Mouse (Mus musculus): ENCODE measurements around the gene Trim75. TPM values are rescaled to one million over a fixed set of nuclear protein-coding genes. Genes with fewer than 3 reads are reported as not detected.
"Not testable (repeated sequence)": the region's sequence is repeated elsewhere in the genome, so short reads cannot be mapped to it uniquely, and the experiment has no call there.

Trim75 gene
- total RNA-seq (2021), result not detected
- long read RNA-seq, experiment 1, result 0 reads
- long read RNA-seq, experiment 2, result 0 reads

GRCm38 (mm10) chr8:64987731-64988130 lies at the start of gene Trim75:
Gene Trim75, minus strand, starts transcription at chr8:64987831.
- DNase-seq (ENCODE audit: low spot score), result no peak

GRCm38 (mm10) chr8:65037117-65037533 lies 49.5 kb upstream of the Trim75 start, which contains the start of gene Apela:
Gene Apela, minus strand, starts transcription at chr8:65037336.
- no peak for DNase-seq (ENCODE audit: low spot score)

- no peak for DNase-seq (ENCODE audit: low spot score)
Measured at GRCm38 (mm10) chr8:65034136-65034535, 46.5 kb upstream of the Trim75 start.

GRCm38 (mm10) chr8:65033056-65033455 lies 45.4 kb upstream of the Trim75 start:
- DNase-seq (ENCODE audit: low spot score), result no peak

GRCm38 (mm10) chr8:65032107-65032506 lies 44.5 kb upstream of the Trim75 start:
- no peak for DNase-seq (ENCODE audit: low spot score)

GRCm38 (mm10) chr8:65030735-65031485 lies 43.3 kb upstream of the Trim75 start:
- no peak for DNase-seq (ENCODE audit: low spot score)

- DNase-seq (ENCODE audit: low spot score), result no peak
Measured at GRCm38 (mm10) chr8:65029776-65030175, 42.1 kb upstream of the Trim75 start.

GRCm38 (mm10) chr8:65028959-65029686 lies 41.5 kb upstream of the Trim75 start:
- no peak for DNase-seq (ENCODE audit: low spot score)

GRCm38 (mm10) chr8:65022485-65022884 lies 34.9 kb upstream of the Trim75 start:
- peak; percentile 29 for DNase-seq (ENCODE audit: low spot score)

- DNase-seq (ENCODE audit: low spot score), result no peak
Measured at GRCm38 (mm10) chr8:65018423-65018822, 30.8 kb upstream of the Trim75 start, which contains the start of the genes Trim61 and Trim60. Gene Trim61, minus strand, starts transcription at chr8:65018523. Gene Trim60, minus strand, starts transcription at chr8:65018584.

- not testable (repeated sequence) for DNase-seq (ENCODE audit: low spot score)
Measured at GRCm38 (mm10) chr8:65007616-65008015, 20.0 kb upstream of the Trim75 start.

GRCm38 (mm10) chr8:64998806-64999365 lies 11.3 kb upstream of the Trim75 start:
- no peak for DNase-seq (ENCODE audit: low spot score)

GRCm38 (mm10) chr8:64983150-64983897 lies 4.3 kb downstream of the Trim75 start:
- no peak for DNase-seq (ENCODE audit: low spot score)

GRCm38 (mm10) chr8:64962836-64963235 lies 24.8 kb downstream of the Trim75 start:
- no peak for DNase-seq (ENCODE audit: low spot score)

GRCm38 (mm10) chr8:64959025-64959424 lies 28.6 kb downstream of the Trim75 start:
- DNase-seq (ENCODE audit: low spot score), result no peak

- DNase-seq (ENCODE audit: low spot score), result no peak
Measured at GRCm38 (mm10) chr8:64952101-64952500, 35.5 kb downstream of the Trim75 start.

GRCm38 (mm10) chr8:64948371-64948770 lies 39.3 kb downstream of the Trim75 start:
- no peak for DNase-seq (ENCODE audit: low spot score)

- DNase-seq (ENCODE audit: low spot score), result no peak
Measured at GRCm38 (mm10) chr8:64947698-64948034, 40.0 kb downstream of the Trim75 start.

GRCm38 (mm10) chr8:64946820-64947697 lies 40.6 kb downstream of the Trim75 start, which contains the start of gene Tmem192:
Gene Tmem192, plus strand, starts transcription at chr8:64947185.
- peak; percentile 97 for DNase-seq (ENCODE audit: low spot score)

- DNase-seq (ENCODE audit: low spot score), result no peak
Measured at GRCm38 (mm10) chr8:64946441-64946819, 41.2 kb downstream of the Trim75 start.

All from gastrocnemius, adult 18-20 months (tissue).